Mouse (Mus musculus): ENCODE data around the gene Erich2.

Erich2 gene

DNA sequence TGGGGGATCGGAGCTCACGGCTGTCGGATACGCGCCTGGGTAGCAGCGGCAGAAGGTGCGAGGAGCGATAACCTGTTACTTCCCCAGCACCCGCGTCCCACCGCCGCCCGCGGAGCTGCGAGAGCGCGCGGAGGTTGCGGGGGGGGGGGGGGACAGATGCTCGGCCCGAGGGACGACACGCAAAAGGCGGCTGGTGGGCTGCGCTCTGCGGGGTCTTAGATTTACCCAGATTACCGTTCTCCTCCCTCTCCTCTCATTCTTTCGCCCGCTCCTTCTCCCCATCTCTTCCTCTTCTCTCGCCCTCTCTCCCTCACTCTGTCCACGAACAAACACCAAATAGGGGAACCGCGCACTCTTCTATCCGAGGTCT, 54.0 kb downstream of the Erich2 start:
- no peak for DNase-seq (ENCODE audit: low read depth, low spot score)

DNA sequence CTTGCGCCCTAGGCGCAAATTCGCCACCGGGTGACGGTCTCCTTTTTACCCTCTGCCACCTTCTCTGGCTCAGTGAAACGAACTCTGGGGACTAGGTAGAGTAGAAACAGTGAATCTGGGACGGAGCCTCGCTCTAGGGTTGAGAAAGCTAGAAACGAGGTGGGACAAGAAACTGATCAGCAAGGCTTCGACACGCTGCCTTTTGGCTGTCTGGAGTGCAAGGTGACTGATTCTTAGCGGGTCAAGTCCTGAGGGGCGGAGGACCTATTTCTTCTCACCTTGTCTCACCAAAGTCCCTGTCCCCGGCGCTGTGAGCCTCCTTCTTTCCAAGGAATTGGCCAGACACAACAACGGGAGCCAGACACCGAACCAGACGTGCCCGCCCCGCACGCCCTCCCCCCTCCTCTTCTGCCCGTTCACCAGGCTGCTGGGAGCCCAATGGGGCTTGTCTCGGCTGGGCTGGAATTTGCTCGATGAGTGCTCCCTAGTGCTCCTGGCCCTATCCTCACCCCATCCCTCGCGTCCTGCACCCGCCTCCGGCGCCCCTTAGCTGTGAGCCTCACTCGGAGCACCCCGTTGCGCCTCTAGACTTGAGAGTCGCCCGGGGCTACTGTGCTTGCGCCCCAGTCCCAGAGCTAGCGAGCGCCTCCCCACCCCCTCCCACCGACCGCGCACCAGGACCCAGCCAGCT, 54.5 kb downstream of the Erich2 start:
- no peak for DNase-seq (ENCODE audit: low read depth, low spot score)

DNA sequence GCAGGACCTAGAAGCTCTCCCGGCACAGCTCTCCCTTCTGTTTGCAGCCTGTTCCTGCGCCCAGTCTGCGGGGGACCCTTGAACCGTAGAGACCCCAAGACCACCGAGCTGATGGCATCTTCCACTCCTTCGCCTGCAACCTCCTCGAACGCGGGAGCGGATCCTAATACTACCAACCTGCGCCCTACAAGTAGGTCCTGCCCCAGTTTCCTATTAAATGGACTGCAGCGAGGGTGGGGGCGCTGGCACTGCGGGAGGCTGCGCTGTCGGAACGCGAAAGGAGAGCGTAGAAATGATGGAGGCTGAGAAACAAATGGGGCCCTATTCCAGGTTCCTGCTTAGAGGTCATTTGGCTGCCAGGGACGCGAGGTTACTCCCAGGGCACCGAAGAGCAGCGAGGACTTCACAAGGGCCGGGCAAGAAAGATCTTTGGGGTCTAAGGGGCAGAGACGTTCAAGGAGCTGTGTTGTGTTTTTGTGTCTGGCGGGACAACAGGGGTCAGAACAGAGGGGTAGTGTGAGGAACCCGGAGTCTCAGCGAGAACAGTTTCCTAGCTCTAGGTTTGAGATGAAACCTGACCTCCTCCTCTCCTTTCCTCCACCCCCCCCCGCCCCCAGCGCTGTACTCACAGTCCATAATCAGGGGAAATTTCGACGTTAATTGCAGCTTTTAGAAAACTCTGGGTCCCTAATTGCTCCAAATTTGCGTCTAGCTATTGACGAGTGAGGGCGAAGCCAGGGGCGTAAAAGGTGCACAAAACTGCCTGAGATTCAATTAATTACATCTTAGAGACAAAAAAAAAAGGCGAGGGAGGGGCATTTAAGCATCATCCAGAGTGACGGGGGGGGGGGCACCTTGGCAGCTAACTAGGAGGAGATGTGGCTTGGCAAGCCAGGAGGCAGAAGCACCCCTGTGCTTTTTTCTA, 55.4 kb downstream of the Erich2 start:
- no peak for DNase-seq (ENCODE audit: low read depth, low spot score)

DNA sequence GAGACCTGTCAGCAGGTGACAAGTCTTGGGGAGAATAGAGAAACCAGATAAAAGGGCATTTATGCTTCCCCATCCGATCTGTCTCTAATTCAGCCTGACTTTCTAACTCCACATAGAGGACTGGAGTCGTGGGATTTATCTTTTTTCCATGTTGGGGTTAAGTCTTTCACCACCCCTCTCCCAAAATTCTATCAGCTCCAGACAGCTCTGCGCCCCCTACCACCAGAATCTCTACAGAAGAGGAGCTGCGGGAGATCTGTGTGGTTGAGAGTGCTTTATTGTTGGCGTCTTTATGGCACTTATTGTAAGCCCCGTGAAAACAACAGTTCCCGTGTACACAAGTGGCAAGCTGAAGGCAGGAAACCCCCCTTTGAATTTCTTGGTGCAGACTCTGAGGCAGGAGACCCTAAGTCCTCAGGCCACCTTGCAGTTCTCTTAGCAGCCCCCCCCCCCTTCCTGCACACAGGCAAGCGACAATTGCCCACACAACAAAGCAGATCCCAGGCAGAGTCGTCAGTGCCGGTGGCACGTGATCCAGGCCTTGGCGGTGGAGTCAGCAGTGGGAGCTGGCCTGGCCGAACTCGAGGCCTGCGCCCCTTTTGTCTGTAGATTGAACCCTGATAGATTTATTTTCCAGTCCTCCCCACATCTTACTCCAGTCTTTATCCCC, 56.2 kb downstream of the Erich2 start:
- no peak for DNase-seq (ENCODE audit: low read depth, low spot score)

DNA sequence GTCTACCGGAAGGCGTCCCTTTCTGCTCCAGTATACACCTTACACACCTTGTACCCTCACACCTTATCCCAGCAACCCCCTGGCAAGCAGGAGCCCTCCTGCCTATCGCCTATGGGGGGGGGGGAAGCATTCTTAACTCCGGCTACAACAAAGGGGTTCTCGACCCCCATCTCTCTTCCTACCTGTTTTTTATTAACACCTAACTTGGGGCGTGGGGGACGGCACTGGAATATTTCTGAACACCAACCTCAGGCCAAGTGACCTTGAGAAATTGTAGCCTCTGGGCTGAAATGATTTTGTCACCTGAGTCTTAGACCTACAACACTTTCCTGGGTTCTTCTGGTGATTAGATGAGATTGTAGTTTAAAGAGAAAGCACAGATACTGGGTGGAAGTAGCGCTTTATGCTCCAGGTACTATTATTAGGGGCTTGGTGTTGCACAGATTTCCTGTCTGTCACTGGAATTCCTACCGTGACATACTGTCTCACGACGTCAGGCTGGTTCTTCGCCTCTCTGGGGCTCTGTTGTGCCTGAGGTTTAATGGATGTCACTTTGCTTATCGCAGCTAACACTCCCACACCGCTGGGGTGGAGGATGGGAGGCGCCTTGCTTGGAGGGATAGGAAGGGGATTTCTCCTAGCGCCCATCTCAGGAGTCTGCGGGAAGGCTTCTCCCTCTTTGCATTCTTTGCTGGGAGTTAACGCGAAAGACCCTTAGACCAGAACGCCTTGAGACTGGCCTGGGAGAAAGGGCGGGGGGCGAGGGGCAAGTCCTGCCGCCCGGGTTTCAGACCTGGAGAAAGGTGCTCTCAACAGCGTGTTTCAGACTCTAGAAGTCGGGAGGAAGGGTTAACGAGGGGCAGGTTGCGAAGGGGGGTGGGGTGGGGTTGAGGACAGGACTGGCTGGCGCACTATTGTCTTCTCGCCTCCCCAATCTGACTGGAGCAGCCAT, 57.3 kb downstream of the Erich2 start:
- DNase-seq (ENCODE audit: low read depth, low spot score), result no peak

DNA sequence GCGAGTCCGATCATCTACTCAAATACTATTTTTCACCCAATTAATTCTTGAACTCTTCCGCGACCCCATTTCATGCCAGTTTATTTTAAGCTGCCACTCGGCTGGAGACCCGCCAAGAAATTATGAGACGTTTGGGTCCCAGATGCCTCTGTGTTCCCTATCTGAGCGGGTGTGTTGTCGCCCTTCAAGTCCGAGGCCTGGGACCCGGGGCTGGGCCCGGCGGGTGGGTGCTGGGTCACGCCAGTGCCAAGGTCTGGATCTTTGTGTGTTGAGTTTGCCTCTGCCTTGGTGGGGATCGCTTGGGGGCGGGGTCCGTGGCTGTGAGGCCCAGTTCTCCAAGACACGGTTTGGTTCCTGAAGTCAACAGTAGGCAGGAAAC, 58.0 kb downstream of the Erich2 start:
- no peak for DNase-seq (ENCODE audit: low read depth, low spot score)

DNA sequence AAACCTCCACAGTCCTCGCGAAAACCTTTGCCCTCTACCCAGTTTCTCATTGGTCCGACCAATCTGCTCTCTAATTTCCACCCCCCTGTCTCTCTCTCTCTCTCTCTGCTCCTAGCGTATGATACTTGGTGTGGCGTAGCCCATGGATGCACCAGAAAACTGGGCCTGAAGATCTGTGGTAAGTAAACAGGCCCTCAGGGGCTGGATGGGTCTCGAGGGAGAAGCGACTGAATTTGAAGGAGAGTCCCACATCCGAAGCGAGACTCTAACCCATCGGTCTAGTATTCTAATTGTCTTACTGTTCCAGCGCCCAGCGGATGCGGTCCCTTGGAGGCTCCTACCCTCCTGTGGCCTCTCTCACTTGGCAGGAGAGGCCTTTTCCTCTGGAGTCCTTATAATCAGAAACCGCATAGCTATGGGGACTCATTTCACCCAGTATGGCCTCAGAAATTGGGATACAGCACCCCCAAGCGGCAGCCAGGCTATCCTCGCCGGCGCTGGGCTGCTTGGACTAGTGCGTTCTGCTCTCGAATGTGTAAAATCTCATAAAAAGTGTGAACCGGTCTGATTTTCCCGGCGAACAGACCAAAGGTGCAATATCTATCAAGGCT, 58.6 kb downstream of the Erich2 start:
- DNase-seq (ENCODE audit: low read depth, low spot score), result no peak

DNA sequence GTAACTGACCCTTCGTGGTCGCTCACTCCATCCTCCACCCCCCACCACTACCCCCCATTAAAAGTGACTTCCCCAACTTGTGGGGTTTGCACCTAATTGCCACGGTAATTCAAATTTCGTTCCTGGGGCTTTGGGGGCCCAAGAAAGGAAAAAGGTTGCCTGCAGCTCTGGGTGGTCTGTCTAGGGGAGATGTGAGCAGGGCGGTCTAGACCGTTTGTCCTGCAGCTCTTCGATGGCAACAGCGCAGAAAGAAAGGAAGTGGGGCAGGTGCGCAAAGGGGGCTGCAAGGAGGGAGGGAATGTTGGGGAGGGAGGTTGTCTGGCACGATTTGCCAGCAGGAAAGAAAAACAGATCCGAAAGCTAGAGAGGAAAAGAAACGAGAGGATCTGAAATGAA, 59.1 kb downstream of the Erich2 start:
- no peak for DNase-seq (ENCODE audit: low read depth, low spot score)

DNA sequence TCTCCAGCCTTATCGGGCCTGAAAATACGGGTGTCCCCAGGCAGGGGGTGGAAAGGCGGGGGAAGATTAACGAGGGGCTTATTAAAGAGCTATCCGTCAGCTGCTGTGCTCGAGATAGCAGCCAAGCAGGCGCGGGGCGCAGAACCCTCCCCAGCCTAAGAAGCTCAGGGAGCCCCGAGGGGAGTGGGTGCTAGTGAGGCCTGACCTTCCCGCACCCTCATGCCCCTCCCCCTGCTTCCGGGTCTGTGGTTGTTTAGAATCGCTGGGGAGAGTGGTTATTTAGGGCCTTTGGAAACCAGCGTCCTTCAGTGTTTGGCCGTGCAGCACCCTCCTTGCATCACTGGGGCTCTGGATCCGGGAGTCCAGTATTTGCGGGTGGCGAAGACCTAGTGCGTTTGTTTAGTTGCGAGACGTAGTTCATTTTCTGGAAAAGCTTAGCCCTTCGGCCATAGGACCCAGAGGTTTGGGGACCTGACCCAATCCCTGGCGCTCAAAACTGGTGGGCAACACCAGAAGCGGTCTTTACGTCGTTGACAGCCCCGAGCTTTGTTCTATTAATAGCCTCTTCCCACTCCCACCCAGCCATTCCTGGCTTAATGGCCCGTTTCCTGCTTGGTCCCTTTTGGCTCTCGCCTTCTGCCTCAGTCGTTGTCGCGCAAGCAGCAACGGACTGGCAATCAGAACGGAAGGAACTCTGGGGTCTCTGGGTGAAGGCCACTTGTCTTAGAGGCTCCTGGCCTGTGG, 59.8 kb downstream of the Erich2 start:
- no peak for DNase-seq (ENCODE audit: low read depth, low spot score)

DNA sequence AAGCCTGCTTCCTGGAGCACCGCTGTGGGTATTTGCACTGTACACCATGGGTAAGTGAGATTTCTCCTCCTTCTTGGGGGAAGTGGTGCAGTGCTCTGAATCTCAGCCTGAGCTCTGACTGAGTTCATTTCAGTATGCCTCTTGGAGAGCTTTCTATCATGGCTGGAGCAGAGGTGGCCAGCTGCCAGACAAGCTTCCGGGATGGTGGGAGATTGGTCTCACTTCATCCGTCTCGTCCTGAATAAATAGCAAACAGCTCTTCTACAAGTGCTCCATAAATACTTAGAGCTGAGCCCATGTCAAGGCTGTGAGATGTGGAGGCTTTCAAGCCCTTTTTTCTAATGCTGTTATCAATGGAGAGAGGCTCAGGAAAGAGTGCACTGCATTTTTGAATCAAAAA, 63.1 kb downstream of the Erich2 start:
- DNase-seq (ENCODE audit: low read depth, low spot score), result no peak

DNA sequence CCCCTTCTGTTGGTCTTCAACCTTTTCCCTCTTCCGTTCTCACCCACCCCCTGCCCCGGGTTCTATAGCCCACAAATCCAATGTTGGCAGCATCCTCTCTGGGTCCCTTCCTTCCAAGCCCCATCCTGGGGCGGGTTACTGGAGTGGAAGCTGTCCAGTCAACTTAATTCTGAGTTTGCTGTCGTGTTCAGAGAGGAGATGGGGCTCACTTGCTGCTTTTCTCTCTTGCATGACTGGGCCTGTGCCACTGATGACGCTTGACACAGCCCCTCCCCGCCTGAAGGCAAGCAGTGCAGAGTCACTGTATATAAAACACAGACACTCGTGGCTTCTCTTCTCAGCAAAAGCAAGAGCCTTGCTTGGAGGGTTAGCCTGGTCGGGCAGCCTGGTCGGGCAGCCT, 63.6 kb downstream of the Erich2 start:
- no peak for DNase-seq (ENCODE audit: low read depth, low spot score)

DNA sequence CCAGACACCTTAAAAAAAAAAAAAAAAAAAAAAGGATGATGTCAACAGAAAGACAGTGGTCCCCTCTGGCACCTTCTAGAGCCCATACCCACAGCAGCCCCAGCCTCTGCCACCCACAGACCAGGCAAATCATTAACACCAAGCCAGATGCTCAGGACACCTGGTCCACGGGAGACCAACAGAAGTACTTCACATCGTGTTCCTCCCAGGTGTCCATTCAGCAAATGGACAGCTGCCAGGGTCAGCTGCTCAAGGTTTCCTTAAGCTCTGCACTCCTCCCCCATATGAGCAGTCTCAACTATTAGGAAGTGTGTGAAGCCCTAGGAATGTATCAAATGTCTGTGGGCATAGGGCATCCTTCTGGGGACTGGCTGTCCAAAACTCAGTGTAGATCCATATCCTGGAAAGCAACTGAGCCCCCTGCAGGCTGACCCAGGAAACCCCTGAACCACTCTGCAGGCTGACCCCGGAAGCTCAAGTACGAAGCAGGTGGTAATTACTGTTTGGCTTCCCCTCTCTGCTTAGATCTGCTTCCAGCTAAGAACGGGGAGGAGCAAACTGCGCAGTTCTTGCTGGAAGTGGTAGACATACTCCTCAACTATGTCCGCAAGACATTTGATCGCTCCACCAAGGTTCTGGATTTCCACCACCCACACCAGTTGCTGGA, 65.1 kb downstream of the Erich2 start:
- DNase-seq (ENCODE audit: low read depth, low spot score), result no peak

DNA sequence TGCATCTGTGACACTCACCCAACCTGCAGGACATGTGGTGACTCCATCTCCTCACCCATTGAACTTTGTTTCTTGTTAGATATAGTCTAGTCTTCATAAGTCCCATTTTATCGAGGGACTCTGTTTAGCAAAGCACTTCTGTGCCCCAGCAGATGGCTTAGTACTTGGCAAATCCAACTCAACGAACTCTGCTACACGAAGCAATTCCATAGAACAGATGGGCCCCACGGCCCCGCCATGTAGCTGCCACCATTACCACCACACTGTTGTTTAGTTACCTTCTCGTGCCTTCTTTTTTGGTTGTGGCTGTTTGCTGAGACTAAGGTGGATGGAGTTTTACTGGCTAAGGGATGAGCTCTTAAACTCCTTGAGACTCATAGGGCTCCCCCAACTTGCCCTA, 79.6 kb downstream of the Erich2 start:
- DNase-seq (ENCODE audit: low read depth, low spot score), result no peak
